Mouse (Mus musculus) bone marrow macrophage, adult 2 months (primary cell): ENCODE results near the gene Tcf20.

Experiments used
- CTCF ChIP-seq: IDR thresholded peaks from 2 replicates; pipeline ENCODE4 v1.5.1; 2012; ENCODE audit warnings: low read depth, mild to moderate bottlenecking, low read length, moderate library complexity
- POLR2A ChIP-seq: IDR thresholded peaks from 2 replicates; pipeline ENCODE4 v1.6.1; 2012; ENCODE audit warnings: mild to moderate bottlenecking, low read depth, low read length, borderline replicate concordance

- TF ChIP-seq CTCF = no peak
- no peak for TF ChIP-seq POLR2A
Observed at GRCm38 (mm10) chr15:82905431-82906395, 82.0 kb downstream of the Tcf20 start.
